9 mouse cellular contexts compared by ENCODE assay signal in genomic region chr19:41339020-41339836, GRCm38 (mm10). TPM values are rescaled to one million over a fixed set of nuclear protein-coding genes. Genes with fewer than 3 reads are reported as not detected.
DNase-seq lines count a peak whose midpoint lies in the region; ATAC-seq and TF ChIP-seq lines count a peak whose summit lies in the region.
"Had no signal": no experiment of that assay in that cellular context is flagged by ENCODE, and none has a peak within 500 bp of the region (broad histone marks: within the 10 kb centered on the region; RNA-seq: fewer than 3 reads in every experiment).

No protein-coding gene starts in this region.

- no peak overlapping the region for H3K4me3 ChIP-seq in kidney, adult 2 months (ENCODE audit: insufficient read depth, low read depth, low read length)
- H3K4me3 ChIP-seq: neural tube, embryonic 12.5 days had no signal

- intact Hi-C loops in heart, postnatal 10 days (cut with DNase I): no loop called here

- 67% methylated on average over 21 of the region's 21 CpGs for WGBS in kidney, adult 2 months

- peak; percentile 89 for ATAC-seq in megakaryocyte progenitor cell, adult 5-6 weeks (replicated peaks; ENCODE audit: poor library complexity)
- no peak for ATAC-seq in erythroblast, adult 5-6 weeks (replicated peaks; ENCODE audit: low FRiP score, poor library complexity, severe bottlenecking)

- no peaks in the 10 kb centered on the region for H3K36me3 ChIP-seq in kidney, adult 2 months (ENCODE audit: control insufficient read depth, insufficient read depth, low read length)
- H3K36me3 ChIP-seq: neural tube, embryonic 12.5 days had no signal

- TF ChIP-seq POLR2A in kidney, adult 2 months (IDR thresholded peaks at IDR 0.05; ENCODE audit: low read depth, low read length): no peak

- H3K4me1 ChIP-seq in kidney, adult 2 months (ENCODE audit: control insufficient read depth, insufficient read depth, low read length): no peaks in the 10 kb centered on the region
- H3K4me1 ChIP-seq: neural tube, embryonic 12.5 days had no signal

- no peak overlapping the region for H3K27ac ChIP-seq in kidney, adult 2 months (ENCODE audit: insufficient read depth, low read depth, low read length)
- H3K27ac ChIP-seq: neural tube, embryonic 12.5 days had no signal

- DNase-seq in kidney, adult 2 months: peak; percentile 32
- DNase-seq in kidney, adult 18-20 months: no peak
- peak; percentile 81 for DNase-seq in MEL-GATA-1-ER (ENCODE audit: extremely low read depth, low read depth)
- DNase-seq in heart, postnatal 10 days: peak; percentile 20 to 26
- DNase-seq in cerebellum, adult 9-11 months: no peak
- no peak for DNase-seq in urinary bladder, adult 18-20 months (ENCODE audit: low spot score in 2 of 2)

- no peak for TF ChIP-seq CTCF in kidney, adult 2 months (conservative IDR thresholded peaks at IDR 0.05; ENCODE audit: insufficient read depth, insufficient read length, low read depth, low read length)

- H3K27me3 ChIP-seq in kidney, adult 2 months (replicated peaks; ENCODE audit: control insufficient read depth, insufficient read depth, low read length): no peaks in the 10 kb centered on the region
- H3K27me3 ChIP-seq: neural tube, embryonic 12.5 days had no signal

RNA-seq across cellular contexts. Expression of gene Pik3ap1, which starts 45.7 kb away (rescaled TPM):
- polyA plus RNA-seq in kidney, adult 2 months (2012; rRNA removed): 1.3 and 2.9 TPM in 2 replicates
- total RNA-seq in heart, postnatal 10 days (2021): 1 to 10 TPM; 1.1 to 1.6 TPM
- total RNA-seq in megakaryocyte progenitor cell, adult 5-6 weeks (2015): 26.5 and 30.5 TPM in 2 replicates
- total RNA-seq in megakaryocyte progenitor cell, adult 5-6 weeks (2017): 23.5 and 24.4 TPM in 2 replicates
- total RNA-seq in erythroblast, adult 5-6 weeks (2015; ENCODE audit: low replicate concordance): 8.1 and 14.6 TPM in 2 replicates
- 8.9 and 10.5 TPM in 2 replicates for total RNA-seq in erythroblast, adult 5-6 weeks (2017; ENCODE audit: low replicate concordance)

Comparison
In these comparisons a context has a peak if more than half of its experiments do, and no peak if none do; other contexts are left out.
1. DNase-seq: peak in kidney, adult 2 months (single experiment), MEL-GATA-1-ER (single experiment) and heart, postnatal 10 days (2 of 2); none in kidney, adult 18-20 months (single experiment), cerebellum, adult 9-11 months (single experiment) and urinary bladder, adult 18-20 months (0 of 2).